In genomic region chr17:15085006-15085405, GRCm38 (mm10) we compare ENCODE assay signal across 24 mouse cellular contexts. TPM values are rescaled to one million over a fixed set of nuclear protein-coding genes. Genes with fewer than 3 reads are reported as not detected.
DNase-seq lines count a peak whose midpoint lies in the region; ATAC-seq and TF ChIP-seq lines count a peak whose summit lies in the region.
"Had no signal": no experiment of that assay in that cellular context is flagged by ENCODE, and none has a peak within 500 bp of the region (broad histone marks: within the 10 kb centered on the region; RNA-seq: fewer than 3 reads in every experiment).

No protein-coding gene starts in this region.

- H3K36me3 ChIP-seq in forebrain, embryonic 10.5 days (replicated peaks), result no peaks in the 10 kb centered on the region
- no peaks in the 10 kb centered on the region for H3K36me3 ChIP-seq in forebrain, postnatal 0 days (ENCODE audit: insufficient read depth)
- H3K36me3 ChIP-seq in midbrain, embryonic 11.5 days (ENCODE audit: control insufficient read depth, insufficient read depth, low read length), result no peaks in the 10 kb centered on the region
- no peaks in the 10 kb centered on the region for H3K36me3 ChIP-seq in midbrain, embryonic 14.5 days (ENCODE audit: control insufficient read depth, insufficient read depth, low read length)
- H3K36me3 ChIP-seq in liver, postnatal 0 days (replicated peaks; ENCODE audit: insufficient read depth, low read length), result no peaks in the 10 kb centered on the region
- H3K36me3 ChIP-seq: embryonic facial prominence, embryonic 12.5 days; G1E; hindbrain, embryonic 13.5 days; limb, embryonic 15.5 days; midbrain, embryonic 15.5 days; neural tube, embryonic 15.5 days had no signal

- no peak for ATAC-seq in forebrain, postnatal 0 days
- ATAC-seq in midbrain, embryonic 11.5 days (ENCODE audit: low FRiP score), result no peak
- ATAC-seq in midbrain, embryonic 14.5 days (ENCODE audit: low FRiP score, low TSS enrichment), result no peak
- ATAC-seq in liver, postnatal 0 days, result 0 out of 2 replicates have a peak, but pooled peaks have one; percentile 8
- ATAC-seq: lung, postnatal 0 days; midbrain, embryonic 15.5 days had no signal

- no peaks in the 10 kb centered on the region for H3K27me3 ChIP-seq in forebrain, embryonic 10.5 days (ENCODE audit: poor library complexity, severe bottlenecking)
- H3K27me3 ChIP-seq in forebrain, postnatal 0 days (ENCODE audit: insufficient read depth, low read length), result no peaks in the 10 kb centered on the region
- no peaks in the 10 kb centered on the region for H3K27me3 ChIP-seq in midbrain, embryonic 11.5 days (ENCODE audit: control insufficient read depth, insufficient read depth, low read length)
- H3K27me3 ChIP-seq in midbrain, embryonic 14.5 days (ENCODE audit: control insufficient read depth, insufficient read depth, low read length), result no peaks in the 10 kb centered on the region
- H3K27me3 ChIP-seq in liver, postnatal 0 days (ENCODE audit: insufficient read depth, low read length), result no peaks in the 10 kb centered on the region
- H3K27me3 ChIP-seq: embryonic facial prominence, embryonic 12.5 days; limb, embryonic 15.5 days; midbrain, embryonic 15.5 days; neural tube, embryonic 15.5 days had no signal

- no peak overlapping the region for H3K9ac ChIP-seq in forebrain, postnatal 0 days
- no peak overlapping the region for H3K9ac ChIP-seq in midbrain, embryonic 11.5 days (ENCODE audit: low read length)
- H3K9ac ChIP-seq in midbrain, embryonic 14.5 days (replicated peaks; ENCODE audit: low read length), result no peak overlapping the region
- H3K9ac ChIP-seq in liver, postnatal 0 days (replicated peaks), result no peak overlapping the region
- H3K9ac ChIP-seq: embryonic facial prominence, embryonic 12.5 days; hindbrain, embryonic 13.5 days; limb, embryonic 15.5 days; midbrain, embryonic 15.5 days; neural tube, embryonic 15.5 days had no signal

- no peak for TF ChIP-seq CTCF in forebrain, postnatal 0 days (IDR thresholded peaks at IDR 0.05; ENCODE audit: low read depth)
- TF ChIP-seq CTCF in liver, postnatal 0 days (IDR thresholded peaks at IDR 0.05; ENCODE audit: low read depth), result no peak

- 0 out of 2 replicates have a peak overlapping the region, but pooled peaks have one; percentile 40 for H3K27ac ChIP-seq in forebrain, embryonic 10.5 days
- no peak overlapping the region for H3K27ac ChIP-seq in forebrain, postnatal 0 days (ENCODE audit: low read depth, low read length)
- H3K27ac ChIP-seq in midbrain, embryonic 11.5 days (ENCODE audit: low read depth, low read length), result no peak overlapping the region
- no peak overlapping the region for H3K27ac ChIP-seq in midbrain, embryonic 14.5 days (replicated peaks; ENCODE audit: low read depth, low read length)
- no peak overlapping the region for H3K27ac ChIP-seq in liver, postnatal 0 days (ENCODE audit: low read depth)
- H3K27ac ChIP-seq: hindbrain, embryonic 13.5 days; kidney, postnatal 0 days; limb, embryonic 15.5 days; midbrain, embryonic 15.5 days; neural tube, embryonic 15.5 days had no signal

- no peak for DNase-seq in forebrain, embryonic 10.5 days (ENCODE audit: extremely low spot score, low spot score)
- DNase-seq in forebrain, postnatal 0 days, result no peak
- DNase-seq in midbrain, embryonic 11.5 days (ENCODE audit: low spot score, missing footprints), result peak; percentile 69
- DNase-seq in midbrain, embryonic 14.5 days, result no peak
- DNase-seq in liver (peak; percentile 35), MN1 (ENCODE audit: low spot score) (no peak)
- DNase-seq in liver, postnatal 0 days, result no peak
- no peak for DNase-seq in cerebellum, adult 9-10 months
- DNase-seq: cerebellum, adult 9-11 months; heart, adult 11 months; kidney, adult 11 months; layer of hippocampus, postnatal 36 days; right cerebral cortex, postnatal 14 days had no signal

- H3K4me2 ChIP-seq in forebrain, postnatal 0 days (ENCODE audit: low read depth), result no peak overlapping the region
- no peak overlapping the region for H3K4me2 ChIP-seq in midbrain, embryonic 11.5 days
- H3K4me2 ChIP-seq in midbrain, embryonic 14.5 days (ENCODE audit: low read length), result no peak overlapping the region
- peak overlapping the region; percentile 27; the same call in 1 of the 2 replicates for H3K4me2 ChIP-seq in liver, postnatal 0 days (ENCODE audit: low read depth, low read length)
- H3K4me2 ChIP-seq: embryonic facial prominence, embryonic 12.5 days; hindbrain, embryonic 13.5 days; limb, embryonic 15.5 days; midbrain, embryonic 15.5 days; neural tube, embryonic 15.5 days had no signal

- H3K4me1 ChIP-seq in forebrain, embryonic 10.5 days, result peaks cover 55% of the 10 kb centered on the region
- H3K4me1 ChIP-seq in forebrain, postnatal 0 days (ENCODE audit: insufficient read depth), result no peaks in the 10 kb centered on the region
- H3K4me1 ChIP-seq in midbrain, embryonic 11.5 days (ENCODE audit: control insufficient read depth, insufficient read depth, low read length), result peaks cover 16% of the 10 kb centered on the region
- peaks cover 16% of the 10 kb centered on the region; the same call in 1 of the 2 replicates for H3K4me1 ChIP-seq in midbrain, embryonic 14.5 days (ENCODE audit: control insufficient read depth, insufficient read depth, low read length)
- peaks cover 19% of the 10 kb centered on the region for H3K4me1 ChIP-seq in liver, postnatal 0 days (ENCODE audit: insufficient read depth)

- no peaks in the 10 kb centered on the region for H3K9me3 ChIP-seq in forebrain, embryonic 10.5 days
- H3K9me3 ChIP-seq in forebrain, postnatal 0 days (ENCODE audit: low read length), result no peaks in the 10 kb centered on the region
- H3K9me3 ChIP-seq in midbrain, embryonic 11.5 days (ENCODE audit: control insufficient read depth, low read length), result no peaks in the 10 kb centered on the region
- no peaks in the 10 kb centered on the region for H3K9me3 ChIP-seq in midbrain, embryonic 14.5 days (ENCODE audit: control insufficient read depth, low read length)
- no peaks in the 10 kb centered on the region for H3K9me3 ChIP-seq in liver, postnatal 0 days (ENCODE audit: low read length)
- H3K9me3 ChIP-seq: embryonic facial prominence, embryonic 12.5 days; G1E; hindbrain, embryonic 13.5 days; limb, embryonic 15.5 days; midbrain, embryonic 15.5 days; neural tube, embryonic 15.5 days had no signal

- no peak overlapping the region for H3K4me3 ChIP-seq in forebrain, embryonic 10.5 days
- H3K4me3 ChIP-seq in forebrain, postnatal 0 days (ENCODE audit: low read depth, low read length), result no peak overlapping the region
- H3K4me3 ChIP-seq in midbrain, embryonic 11.5 days (ENCODE audit: low read depth, low read length), result no peak overlapping the region
- no peak overlapping the region for H3K4me3 ChIP-seq in midbrain, embryonic 14.5 days (replicated peaks; ENCODE audit: low read depth, low read length)
- H3K4me3 ChIP-seq in liver, postnatal 0 days (ENCODE audit: low read depth, low read length), result no peak overlapping the region
- H3K4me3 ChIP-seq: embryonic facial prominence, embryonic 12.5 days; hindbrain, embryonic 13.5 days; limb, embryonic 15.5 days; midbrain, embryonic 15.5 days; neural tube, embryonic 15.5 days had no signal

- TF ChIP-seq EP300 in liver, postnatal 0 days (IDR thresholded peaks at IDR 0.05; ENCODE audit: low read depth), result no peak

- WGBS in forebrain, embryonic 10.5 days, result 73% methylated on average over 2 of the region's 2 CpGs
- 91% methylated on average over 2 of the region's 2 CpGs for WGBS in forebrain, postnatal 0 days
- WGBS in midbrain, embryonic 11.5 days, result 78% methylated on average over 2 of the region's 2 CpGs
- 76% methylated on average over 2 of the region's 2 CpGs for WGBS in midbrain, embryonic 14.5 days
- WGBS in liver, postnatal 0 days (ENCODE audit: insufficient replicate concordance), result 63% methylated on average over 2 of the region's 2 CpGs

RNA-seq across cellular contexts. Expression of gene Gm3448, which starts 43.7 kb away (rescaled TPM):
- polyA plus RNA-seq in forebrain, embryonic 10.5 days (2016; fragmentation: Nextera tagmentation; extraction: Ambion mirVana), result 4.8 and 6.6 TPM in 2 replicates
- total RNA-seq in forebrain, postnatal 0 days (2014; rRNA removed), result 6.2 TPM in 2 replicates
- polyA plus RNA-seq in forebrain, postnatal 0 days (2015; fragmentation: Nextera tagmentation; extraction: Ambion mirVana), result 1.9 and 2.2 TPM in 2 replicates
- polyA plus RNA-seq in midbrain, embryonic 11.5 days (2014; fragmentation: Nextera tagmentation; extraction: Ambion mirVana), result 3.8 and 4.6 TPM in 2 replicates
- 3.9 and 4.3 TPM in 2 replicates for polyA plus RNA-seq in midbrain, embryonic 14.5 days (2014; fragmentation: Nextera tagmentation; extraction: Ambion mirVana)
- polyA plus RNA-seq in liver, postnatal 0 days (2015; fragmentation: Nextera tagmentation; extraction: Ambion mirVana), result 3.3 and 5.4 TPM in 2 replicates

RNA-seq across cellular contexts. Expression of gene Tcte3, which starts 43.7 kb away (rescaled TPM):
- polyA plus RNA-seq in forebrain, embryonic 10.5 days (2016; fragmentation: Nextera tagmentation; extraction: Ambion mirVana), result 0.86 and 1.0 TPM in 2 replicates
- not detected in 2 replicates for total RNA-seq in forebrain, postnatal 0 days (2014; rRNA removed)
- polyA plus RNA-seq in forebrain, postnatal 0 days (2015; fragmentation: Nextera tagmentation; extraction: Ambion mirVana), result 1.2 TPM in 1 of 2 replicates, not detected in the other
- polyA plus RNA-seq in midbrain, embryonic 11.5 days (2014; fragmentation: Nextera tagmentation; extraction: Ambion mirVana), result 0.68 TPM in 1 of 2 replicates, not detected in the other
- 0.46 and 1.1 TPM in 2 replicates for polyA plus RNA-seq in midbrain, embryonic 14.5 days (2014; fragmentation: Nextera tagmentation; extraction: Ambion mirVana)
- polyA plus RNA-seq in liver, postnatal 0 days (2015; fragmentation: Nextera tagmentation; extraction: Ambion mirVana), result 3.7 and 5.2 TPM in 2 replicates
- polyA plus RNA-seq: embryonic facial prominence, embryonic 12.5 days; heart, postnatal 0 days; hindbrain, embryonic 13.5 days; kidney, postnatal 0 days; neural tube, embryonic 15.5 days; spleen, adult 2 months; stomach, embryonic 14.5 days had no signal

RNA-seq across cellular contexts. Expression of gene Ermard, which starts 44.0 kb away (rescaled TPM):
- polyA plus RNA-seq in forebrain, embryonic 10.5 days (2016; fragmentation: Nextera tagmentation; extraction: Ambion mirVana), result 98.4 and 101 TPM in 2 replicates
- total RNA-seq in forebrain, postnatal 0 days (2014; rRNA removed), result 37.5 and 39.8 TPM in 2 replicates
- 30.5 and 48.3 TPM in 2 replicates for polyA plus RNA-seq in forebrain, postnatal 0 days (2015; fragmentation: Nextera tagmentation; extraction: Ambion mirVana)
- polyA plus RNA-seq in midbrain, embryonic 11.5 days (2014; fragmentation: Nextera tagmentation; extraction: Ambion mirVana), result 69.3 and 83.2 TPM in 2 replicates
- 62.0 and 71.3 TPM in 2 replicates for polyA plus RNA-seq in midbrain, embryonic 14.5 days (2014; fragmentation: Nextera tagmentation; extraction: Ambion mirVana)
- 24.2 and 27.2 TPM in 2 replicates for polyA plus RNA-seq in liver, postnatal 0 days (2015; fragmentation: Nextera tagmentation; extraction: Ambion mirVana)

Comparison
In these comparisons a context has a peak if more than half of its experiments do, and no peak if none do; other contexts are left out.
1. DNase-seq: peak in midbrain, embryonic 11.5 days (single experiment) and liver (single experiment); none in forebrain, embryonic 10.5 days (single experiment), forebrain, postnatal 0 days (single experiment), midbrain, embryonic 14.5 days (single experiment), liver, postnatal 0 days (single experiment), cerebellum, adult 9-10 months (single experiment) and MN1 (single experiment).